Mouse (Mus musculus): ENCODE measurements at regions not wholly inside any gene's neighbourhood (a gene's known extent, or its start where the extent isn't known, plus 50 kb on each side); places are given as distances from the start of the nearest gene placed in this dataset.

- no peak overlapping the region for H3K27ac ChIP-seq (ENCODE audit: low read length)
- H3K27me3 ChIP-seq (ENCODE audit: control insufficient read depth, insufficient read depth, low read depth, low read length) = no peaks in the 10 kb centered on the region
- H3K4me1 ChIP-seq (ENCODE audit: control insufficient read depth, insufficient read depth, low read length) = 0 out of 2 replicates have a peak, but pooled peaks cover 2% of the 10 kb centered on the region
- no peak overlapping the region for H3K9ac ChIP-seq (ENCODE audit: low read depth, low read length)
- no peak for ATAC-seq
- no peaks in the 10 kb centered on the region for H3K9me3 ChIP-seq (replicated peaks; ENCODE audit: control insufficient read depth, low read length, poor library complexity, severe bottlenecking)
- 63% methylated on average over 1 of the region's 1 CpGs for WGBS
- H3K4me3 ChIP-seq (ENCODE audit: low read depth, low read length) = no peak overlapping the region
- H3K36me3 ChIP-seq (ENCODE audit: control insufficient read depth, insufficient read depth, low read length) = no peaks in the 10 kb centered on the region
- no peak overlapping the region for H3K4me2 ChIP-seq (ENCODE audit: low read length)
These were observed 454.5 kb upstream of the Gje1 start for GRCm38 (mm10) chr10:15172558-15172957.

GRCm38 (mm10) chr10:15140703-15141102 lies 422.7 kb upstream of the Gje1 start:
- Histone ChIP-seq H3K36me3 (ENCODE audit: control insufficient read depth, insufficient read depth, low read length) (no peaks in the 10 kb centered on the region), H3K4me1 (ENCODE audit: control insufficient read depth, insufficient read depth, low read length) (no peaks in the 10 kb centered on the region), H3K4me3 (ENCODE audit: low read depth, low read length) (no peak overlapping the region), H3K27me3 (ENCODE audit: control insufficient read depth, insufficient read depth, low read depth, low read length) (no peaks in the 10 kb centered on the region), H3K4me2 (ENCODE audit: low read length) (no peak overlapping the region), H3K9ac (ENCODE audit: low read depth, low read length) (no peak overlapping the region), H3K27ac (ENCODE audit: low read length) (no peak overlapping the region), H3K9me3 (replicated peaks; ENCODE audit: control insufficient read depth, low read length, poor library complexity, severe bottlenecking) (no peaks in the 10 kb centered on the region)
- peak; percentile 56; the same call in 1 of the 2 replicates for ATAC-seq
- 63% methylated on average over 2 of the region's 2 CpGs for WGBS
